Mouse (Mus musculus) urinary bladder, postnatal 36 days (tissue): ENCODE results near the gene Coro2b.

Source experiments
- DNase-seq, 2 experiments: peaks; one replicate each; pipeline ENCODE4 v3.0.0; 2022; ENCODE audit warnings: low spot score in 2 of 2, mixed read lengths in 1 of 2

Coro2b gene

GRCm38 (mm10) chr9:62536655-62537631 is at the start of gene Coro2b:
Gene Coro2b (minus strand): TSS chr9:62537044.
- DNase-seq, result peak in 1 of 2 experiments; percentile 67

GRCm38 (mm10) chr9:62577558-62577957 is 40.7 kb upstream of the Coro2b start:
- no peak for DNase-seq

- peak in 1 of 2 experiments; percentile 35 for DNase-seq
Measured at GRCm38 (mm10) chr9:62569121-62569520, 32.3 kb upstream of the Coro2b start.

GRCm38 (mm10) chr9:62567818-62568217 is 31.0 kb upstream of the Coro2b start:
- DNase-seq, result no peak

GRCm38 (mm10) chr9:62562236-62562635 is 25.4 kb upstream of the Coro2b start:
- DNase-seq, result no peak

GRCm38 (mm10) chr9:62560432-62560831 is 23.6 kb upstream of the Coro2b start:
- no peak for DNase-seq

- DNase-seq, result peak; percentile 48 to 75
Measured at GRCm38 (mm10) chr9:62560006-62560405, 23.2 kb upstream of the Coro2b start.

GRCm38 (mm10) chr9:62559446-62559845 is 22.6 kb upstream of the Coro2b start:
- DNase-seq, result no peak

GRCm38 (mm10) chr9:62558058-62558457 is 21.2 kb upstream of the Coro2b start:
- DNase-seq, result no peak

- no peak for DNase-seq
Measured at GRCm38 (mm10) chr9:62556748-62557147, 19.9 kb upstream of the Coro2b start.

GRCm38 (mm10) chr9:62555258-62555856 is 18.5 kb upstream of the Coro2b start:
- no peak for DNase-seq

- DNase-seq, result no peak
Measured at GRCm38 (mm10) chr9:62554606-62555005, 17.8 kb upstream of the Coro2b start.

GRCm38 (mm10) chr9:62553366-62553940 is 16.6 kb upstream of the Coro2b start:
- DNase-seq, result peak; percentile 48 to 65

- no peak for DNase-seq
Measured at GRCm38 (mm10) chr9:62551531-62551930, 14.7 kb upstream of the Coro2b start.

- DNase-seq, result peak; percentile 64 to 71
Measured at GRCm38 (mm10) chr9:62550661-62551093, 13.8 kb upstream of the Coro2b start.

- DNase-seq, result peak; percentile 83 to 91
Measured at GRCm38 (mm10) chr9:62549809-62550208, 13.0 kb upstream of the Coro2b start.

- no peak for DNase-seq
Measured at GRCm38 (mm10) chr9:62547476-62547875, 10.6 kb upstream of the Coro2b start.

GRCm38 (mm10) chr9:62544856-62545255 is 8.0 kb upstream of the Coro2b start:
- DNase-seq, result no peak

GRCm38 (mm10) chr9:62543878-62544277 is 7.0 kb upstream of the Coro2b start:
- no peak for DNase-seq

GRCm38 (mm10) chr9:62541606-62542005 is 4.8 kb upstream of the Coro2b start:
- no peak for DNase-seq

- DNase-seq, result no peak
Measured at GRCm38 (mm10) chr9:62541182-62541581, 4.3 kb upstream of the Coro2b start.

- DNase-seq, result no peak
Measured at GRCm38 (mm10) chr9:62540736-62541135, 3.9 kb upstream of the Coro2b start.
